Mouse (Mus musculus) G1E (cell line): ENCODE results near the gene Cdk4.

ENCODE experiments used
- CTCF ChIP-seq: IDR thresholded peaks from 2 replicates; pipeline ENCODE4 v1.5.1; 2012; ENCODE audit warnings: low read depth, low read length, inconsistent platforms, mixed read lengths
- GATA1 ChIP-seq: IDR thresholded peaks from 2 replicates; pipeline ENCODE4 v1.6.1; 2012; ENCODE audit warnings: borderline replicate concordance, low read length, inconsistent platforms, mixed read lengths
- GATA2 ChIP-seq: IDR thresholded peaks from 2 replicates; pipeline ENCODE4 v1.6.1; 2012; ENCODE audit warnings: low read depth, low read length, inconsistent platforms, borderline replicate concordance

- TF ChIP-seq CTCF (no peak), GATA2 (no peak), GATA1 (no peak)
Observed at GRCm38 (mm10) chr10:127063239-127063872, at the start of gene Cdk4.
